Mouse (Mus musculus) intestine, embryonic 15.5 days (tissue): ENCODE measurements around the gene Heatr1. TPM values are rescaled to one million over a fixed set of nuclear protein-coding genes. Genes with fewer than 3 reads are reported as not detected.

Source experiments
- ATAC-seq: fragments of 200-750 bp; cut with Nextera tagmentation; 2 replicates; pipeline ENCODE4 v1.8.0; 2017; ENCODE audit warnings: moderate TSS enrichment, moderate library complexity
- H3K27ac ChIP-seq: fragments of 300-500 bp; sonication (generic); 2 replicates; pipeline ENCODE4 v1.5.1; 2015; ENCODE audit warnings: mild to moderate bottlenecking, inconsistent platforms
- H3K27me3 ChIP-seq: fragments of 300-500 bp; sonication (generic); replicated peaks from 2 replicates; pipeline ENCODE4 v1.6.1; 2015; ENCODE audit warnings: inconsistent platforms
- H3K36me3 ChIP-seq: fragments of 300-500 bp; sonication (generic); 2 replicates; pipeline ENCODE4 v1.6.1; 2015; ENCODE audit warnings: inconsistent platforms
- H3K4me1 ChIP-seq: fragments of 300-500 bp; sonication (generic); replicated peaks from 2 replicates; pipeline ENCODE4 v1.6.1; 2015; ENCODE audit warnings: inconsistent platforms
- H3K4me2 ChIP-seq: fragments of 300-500 bp; sonication (generic); replicated peaks from 2 replicates; pipeline ENCODE4 v1.6.1; 2015; ENCODE audit warnings: mild to moderate bottlenecking, inconsistent platforms
- H3K4me3 ChIP-seq: fragments of 300-500 bp; sonication (generic); replicated peaks from 2 replicates; pipeline ENCODE4 v1.5.1; 2015; ENCODE audit warnings: inconsistent platforms
- H3K9ac ChIP-seq: fragments of 300-500 bp; sonication (generic); 2 replicates; pipeline ENCODE4 v1.6.1; 2015; ENCODE audit warnings: inconsistent platforms
- H3K9me3 ChIP-seq: fragments of 300-500 bp; sonication (generic); 2 replicates; pipeline ENCODE4 v1.6.1; 2016; ENCODE audit warnings: inconsistent platforms
- WGBS: fragments of 180-500 bp; shearing (Covaris S2); methylation state at CpG from one replicate; pipeline ENCODE4 v1.1.7; 2015; 5-methylcytosine and 5-hydroxymethylcytosine counted together
- polyA plus RNA-seq: library from polyadenylated mRNA; unstranded; fragments of >200 nt; fragmentation: Nextera tagmentation; extraction: Ambion mirVana; gene quantifications from 2 replicates; pipeline ENCODE4 v1.2.1, GENCODE M21; 2015

Gene Heatr1
- polyA plus RNA-seq, 1 experiment from 2014 or later = 17.5 TPM

DNA sequence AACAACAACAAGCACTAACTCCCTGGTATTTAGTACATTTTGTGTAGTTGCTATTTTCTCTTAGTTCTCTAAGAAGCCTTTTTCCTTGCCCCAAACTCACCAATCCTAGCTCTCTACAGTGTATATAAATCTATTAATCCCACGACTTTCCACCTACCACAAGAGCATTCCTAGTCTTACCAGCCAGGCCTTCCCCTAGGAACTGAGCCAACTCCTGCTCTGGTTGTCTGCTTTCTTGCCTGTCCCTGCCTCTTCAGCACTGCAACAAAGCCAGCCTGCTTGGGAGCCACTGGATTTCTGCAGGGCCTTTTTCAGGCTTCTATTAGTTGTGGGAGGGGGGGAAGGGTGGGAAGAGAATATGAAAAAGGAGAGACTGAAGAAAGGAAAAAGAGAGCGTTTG lies 90.4 kb downstream of the Heatr1 start:
- H3K27ac ChIP-seq = no peak overlapping the region
- H3K9me3 ChIP-seq = no peaks in the 10 kb centered on the region
- no peak overlapping the region for H3K4me2 ChIP-seq
- H3K9ac ChIP-seq = no peak overlapping the region
- no peaks in the 10 kb centered on the region for H3K4me1 ChIP-seq
- no peaks in the 10 kb centered on the region for H3K36me3 ChIP-seq
- no peak for ATAC-seq
- no peaks in the 10 kb centered on the region for H3K27me3 ChIP-seq
- H3K4me3 ChIP-seq = no peak overlapping the region
- WGBS = 62% methylated on average over 2 of the region's 2 CpGs

DNA sequence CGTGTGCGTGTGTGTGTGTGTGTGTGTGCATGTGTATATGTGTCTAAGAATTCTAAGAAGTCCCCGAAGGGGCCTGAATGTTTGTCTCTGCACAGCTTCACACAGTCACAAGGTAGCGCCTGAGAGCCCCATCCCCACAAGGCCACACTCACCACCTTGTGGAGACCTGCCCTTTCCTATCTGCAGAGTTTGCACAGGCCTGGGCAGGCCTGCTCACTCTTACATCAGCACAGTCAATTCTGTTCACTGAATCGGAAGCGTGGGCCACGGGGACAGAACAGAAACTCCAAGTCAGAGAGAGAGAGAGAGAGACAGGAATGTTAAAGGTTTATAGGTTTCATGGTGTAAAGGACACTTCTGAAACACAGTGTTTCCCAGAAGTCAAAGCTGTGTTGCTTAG lies 90.8 kb downstream of the Heatr1 start:
- H3K27me3 ChIP-seq = no peaks in the 10 kb centered on the region
- no peaks in the 10 kb centered on the region for H3K4me1 ChIP-seq
- no peak overlapping the region for H3K27ac ChIP-seq
- no peak overlapping the region for H3K4me3 ChIP-seq
- WGBS = 74% methylated on average over 7 of the region's 7 CpGs
- no peak for ATAC-seq
- no peaks in the 10 kb centered on the region for H3K9me3 ChIP-seq
- no peaks in the 10 kb centered on the region for H3K36me3 ChIP-seq
- H3K9ac ChIP-seq = no peak overlapping the region
- no peak overlapping the region for H3K4me2 ChIP-seq

Other genes starting within 250 kb of the Heatr1 start
- gene Mtr, start 136.9 kb upstream of the Heatr1 start, polyA plus RNA-seq = 7.8 and 8.8 TPM in 2 replicates
- gene Actn2, start 54.3 kb upstream of the Heatr1 start, polyA plus RNA-seq = 0.88 and 3.8 TPM in 2 replicates
- 30.5 and 36.0 TPM in 2 replicates for gene Lgals8, start 69.9 kb downstream of the Heatr1 start, polyA plus RNA-seq
- 1.5 and 2.8 TPM in 2 replicates for gene Edaradd, start 125.4 kb downstream of the Heatr1 start, polyA plus RNA-seq
- 8.4 and 13.4 TPM in 2 replicates for gene Ero1lb, start 170.8 kb downstream of the Heatr1 start, polyA plus RNA-seq